Mouse (Mus musculus) stomach, postnatal 0 days (tissue): Measurements from ENCODE around the gene Epb41l2. TPM values are rescaled to one million over a fixed set of nuclear protein-coding genes. Genes with fewer than 3 reads are reported as not detected.

Experiments
- ATAC-seq: fragments of 200-750 bp; cut with Nextera tagmentation; 2 replicates; pipeline ENCODE4 v1.8.0; 2017; ENCODE audit not compliant: low FRiP score, low TSS enrichment
- DNase-seq: peaks from one replicate; pipeline ENCODE4 v3.0.0-alpha.2; 2016; ENCODE audit warnings: low spot score
- H3K27ac ChIP-seq: fragments of 300-500 bp; sonication (generic); replicated peaks from 2 replicates; pipeline ENCODE4 v1.5.1; 2014; ENCODE audit warnings: mild to moderate bottlenecking, control low read depth
- H3K27me3 ChIP-seq: fragments of 300-500 bp; sonication (generic); 2 replicates; pipeline ENCODE4 v1.6.1; 2014; ENCODE audit warnings: low read length; ENCODE audit not compliant: control insufficient read depth, insufficient read depth
- H3K36me3 ChIP-seq: fragments of 300-500 bp; sonication (generic); 2 replicates; pipeline ENCODE4 v1.6.1; 2014; ENCODE audit warnings: low read length, mixed read lengths; ENCODE audit not compliant: control insufficient read depth, insufficient read depth
- H3K4me1 ChIP-seq: fragments of 300-500 bp; sonication (generic); replicated peaks from 2 replicates; pipeline ENCODE4 v1.6.1; 2014; ENCODE audit warnings: antibody characterized with exemption; ENCODE audit not compliant: control insufficient read depth, insufficient read depth
- H3K4me2 ChIP-seq: fragments of 300-500 bp; sonication (generic); replicated peaks from 2 replicates; pipeline ENCODE4 v1.6.1; 2014; ENCODE audit warnings: low read depth, mild to moderate bottlenecking, control low read depth, moderate library complexity
- H3K4me3 ChIP-seq: fragments of 300-500 bp; sonication (generic); 2 replicates; pipeline ENCODE4 v1.5.1; 2014; ENCODE audit warnings: low read depth, low read length, control low read depth
- H3K9ac ChIP-seq: fragments of 300-500 bp; sonication (generic); 2 replicates; pipeline ENCODE4 v1.6.1; 2014; ENCODE audit warnings: mild to moderate bottlenecking, low read length, control low read depth, mixed read lengths
- H3K9me3 ChIP-seq: fragments of 300-500 bp; sonication (generic); 2 replicates; pipeline ENCODE4 v1.6.1; 2016; ENCODE audit warnings: low read length; ENCODE audit not compliant: control insufficient read depth
- CTCF ChIP-seq: IDR thresholded peaks from 2 replicates; pipeline ENCODE4 v1.5.1; 2016; ENCODE audit warnings: antibody characterized with exemption, low read depth, mild to moderate bottlenecking, moderate library complexity
- EP300 ChIP-seq: optimal IDR thresholded peaks from 2 replicates; pipeline ENCODE3; 2016; ENCODE audit warnings: antibody characterized with exemption
- WGBS: fragments of 180-500 bp; shearing (Covaris S2); extraction: QIAGEN DNeasy Blood & Tissue Kit; methylation state at CpG from one replicate; pipeline ENCODE4 v1.1.7; 2014; 5-methylcytosine and 5-hydroxymethylcytosine counted together
- polyA plus RNA-seq: library from polyadenylated mRNA; unstranded; fragments of >200 nt; fragmentation: Nextera tagmentation; extraction: Ambion mirVana; gene quantifications from 2 replicates; pipeline ENCODE4 v1.2.1, GENCODE M21; 2015

Epb41l2 gene
- polyA plus RNA-seq, 1 experiment from 2014 or later: 18.2 TPM

- DNase-seq (peak; percentile 64), ATAC-seq (peak; percentile 62)
- H3K9me3 ChIP-seq: no peaks in the 10 kb centered on the region
- H3K36me3 ChIP-seq: no peaks in the 10 kb centered on the region
- no peak overlapping the region for H3K4me3 ChIP-seq
- TF ChIP-seq CTCF (no peak), EP300 (no peak)
- 12% methylated on average over 6 of the region's 6 CpGs for WGBS
- peaks cover 9% of the 10 kb centered on the region for H3K4me1 ChIP-seq
- no peak overlapping the region for H3K4me2 ChIP-seq
- peak overlapping the region; percentile 45; the same call in 1 of the 2 replicates for H3K27ac ChIP-seq
- H3K27me3 ChIP-seq: no peaks in the 10 kb centered on the region
- H3K9ac ChIP-seq: no peak overlapping the region
Measured at GRCm38 (mm10) chr10:25430862-25431261, 71.3 kb downstream of the Epb41l2 start.

- 33% methylated on average over 10 of the region's 10 CpGs for WGBS
- H3K4me1 ChIP-seq: peaks cover 4% of the 10 kb centered on the region
- H3K4me2 ChIP-seq: peak overlapping the region; percentile 32
- no peaks in the 10 kb centered on the region for H3K27me3 ChIP-seq
- no peaks in the 10 kb centered on the region for H3K36me3 ChIP-seq
- peak overlapping the region; percentile 63 for H3K27ac ChIP-seq
- DNase-seq (peak; percentile 29), ATAC-seq (no peak)
- no peaks in the 10 kb centered on the region for H3K9me3 ChIP-seq
- no peak overlapping the region for H3K4me3 ChIP-seq
- no peak overlapping the region for H3K9ac ChIP-seq
- no peak for TF ChIP-seq CTCF
- no peak for TF ChIP-seq EP300
Measured at GRCm38 (mm10) chr10:25432351-25432750, 72.8 kb downstream of the Epb41l2 start.

- Histone ChIP-seq H3K27me3 (no peaks in the 10 kb centered on the region), H3K36me3 (no peaks in the 10 kb centered on the region), H3K9ac (no peak overlapping the region), H3K4me1 (peaks cover under 1% of the 10 kb centered on the region), H3K9me3 (no peaks in the 10 kb centered on the region), H3K4me3 (no peak overlapping the region), H3K4me2 (peak overlapping the region; percentile 27; the same call in 1 of the 2 replicates), H3K27ac (peak overlapping the region; percentile 63; the same call in 1 of the 2 replicates)
- 42% methylated on average over 5 of the region's 5 CpGs for WGBS
- TF ChIP-seq EP300 (no peak), CTCF (no peak)
- DNase-seq (no peak), ATAC-seq (no peak; the same call in 1 of the 2 replicates)
Measured at GRCm38 (mm10) chr10:25432938-25433337, 73.3 kb downstream of the Epb41l2 start.

- TF ChIP-seq EP300: no peak
- H3K4me1 ChIP-seq: no peaks in the 10 kb centered on the region; the same call in 1 of the 2 replicates
- H3K36me3 ChIP-seq: no peaks in the 10 kb centered on the region
- no peaks in the 10 kb centered on the region for H3K27me3 ChIP-seq
- ATAC-seq (no peak), DNase-seq (no peak)
- no peak overlapping the region for H3K9ac ChIP-seq
- WGBS: 30% methylated on average over 3 of the region's 3 CpGs
- H3K4me3 ChIP-seq: no peak overlapping the region
- H3K4me2 ChIP-seq: no peak overlapping the region
- H3K27ac ChIP-seq: no peak overlapping the region
- no peaks in the 10 kb centered on the region for H3K9me3 ChIP-seq
Measured at GRCm38 (mm10) chr10:25433524-25433923, 73.9 kb downstream of the Epb41l2 start.

- no peak overlapping the region for H3K4me3 ChIP-seq
- peak overlapping the region; percentile 20; the same call in 1 of the 2 replicates for H3K4me2 ChIP-seq
- WGBS: 44% methylated on average over 13 of the region's 13 CpGs
- ATAC-seq (peak; percentile 75), DNase-seq (peak; percentile 69)
- no peaks in the 10 kb centered on the region for H3K27me3 ChIP-seq
- no peaks in the 10 kb centered on the region for H3K9me3 ChIP-seq
- H3K9ac ChIP-seq: no peak overlapping the region
- no peaks in the 10 kb centered on the region; the same call in 1 of the 2 replicates for H3K4me1 ChIP-seq
- no peaks in the 10 kb centered on the region for H3K36me3 ChIP-seq
- H3K27ac ChIP-seq: peak overlapping the region; percentile 42
- TF ChIP-seq CTCF: no peak
- TF ChIP-seq EP300: no peak
Measured at GRCm38 (mm10) chr10:25434358-25435044, 74.9 kb downstream of the Epb41l2 start.

- H3K9me3 ChIP-seq: no peaks in the 10 kb centered on the region
- no peaks in the 10 kb centered on the region for H3K36me3 ChIP-seq
- no peak overlapping the region for H3K27ac ChIP-seq
- no peaks in the 10 kb centered on the region for H3K27me3 ChIP-seq
- no peak overlapping the region for H3K4me2 ChIP-seq
- no peak for TF ChIP-seq EP300
- TF ChIP-seq CTCF: no peak
- H3K4me3 ChIP-seq: no peak overlapping the region
- DNase-seq: no peak
- WGBS: 72% methylated on average over 6 of the region's 6 CpGs
- ATAC-seq: no peak
- H3K4me1 ChIP-seq: no peaks in the 10 kb centered on the region; the same call in 1 of the 2 replicates
- H3K9ac ChIP-seq: no peak overlapping the region
Measured at GRCm38 (mm10) chr10:25436703-25437401, 77.3 kb downstream of the Epb41l2 start.
